Mouse (Mus musculus) lung, postnatal 0 days (tissue): ENCODE measurements around the gene Nelfb.

ENCODE experiments used
- CTCF ChIP-seq: IDR thresholded peaks from 2 replicates; pipeline ENCODE4 v1.5.1; 2016; ENCODE audit warnings: antibody characterized with exemption, mild to moderate bottlenecking
- EP300 ChIP-seq: IDR thresholded peaks from 2 replicates; pipeline ENCODE4 v1.6.1; 2016; ENCODE audit warnings: antibody characterized with exemption, mild to moderate bottlenecking, control low read depth

DNA sequence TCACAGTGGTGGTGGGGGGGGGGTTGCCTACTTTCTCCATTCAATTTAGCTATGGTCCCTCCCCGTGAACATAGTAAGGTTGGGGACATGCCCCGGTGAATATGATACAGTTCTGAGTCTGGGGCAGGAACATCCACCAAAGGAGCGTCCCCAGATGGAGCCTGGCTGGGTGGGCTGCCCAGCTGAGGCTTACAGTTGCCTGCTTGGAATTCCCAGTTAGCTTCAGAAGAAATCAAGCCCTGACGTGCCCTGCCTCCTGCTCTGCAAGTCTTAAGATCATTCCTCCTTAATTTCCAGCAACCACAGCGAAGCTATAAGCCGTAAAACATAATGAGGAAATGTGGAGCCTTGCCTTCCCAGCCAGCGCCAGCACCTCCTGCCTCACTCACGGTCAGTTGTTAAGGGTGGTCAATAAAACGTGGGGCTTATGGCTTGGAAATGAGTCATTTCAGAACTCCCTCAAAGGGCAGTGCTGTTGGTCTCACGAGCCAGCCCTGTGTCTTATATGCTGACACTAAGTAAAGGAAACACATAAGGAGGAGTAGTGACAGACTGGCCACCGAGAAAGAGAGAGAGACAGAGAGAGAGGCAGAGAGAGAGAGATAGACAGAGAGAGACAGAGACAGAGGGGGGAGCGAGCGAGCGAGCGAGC is 31.6 kb downstream of the Nelfb start:
- TF ChIP-seq CTCF, result no peak
- TF ChIP-seq EP300, result no peak
